Comparison of ENCODE assay signal across 8 mouse cellular contexts in genomic region chr11:119086144-119086971, GRCm38 (mm10). TPM values are rescaled to one million over a fixed set of nuclear protein-coding genes. Genes with fewer than 3 reads are reported as not detected.
DNase-seq lines count a peak whose midpoint lies in the region; ATAC-seq and TF ChIP-seq lines count a peak whose summit lies in the region.

Gene Cbx4 (minus strand): TSS chr11:119086221.

- H3K27ac ChIP-seq in embryonic facial prominence, embryonic 11.5 days (replicated peaks; ENCODE audit: low read depth, low read length) = peak within 1 kb of the TSS; percentile 97
- peak within 1 kb of the TSS; percentile 84 for H3K27ac ChIP-seq in heart, adult 2 months
- peak within 1 kb of the TSS; percentile 98 for H3K27ac ChIP-seq in limb, embryonic 13.5 days
- H3K27ac ChIP-seq in midbrain, embryonic 15.5 days = peak within 1 kb of the TSS; percentile 100

- TF ChIP-seq POLR2A in heart, adult 2 months (IDR thresholded peaks at IDR 0.05; ENCODE audit: insufficient read depth, low read depth, low read length) = peak; percentile 67; the same call in 1 of the 2 replicates

- no peaks in the 10 kb centered on the region for H3K79me2 ChIP-seq in heart, adult 2 months (replicated peaks; ENCODE audit: control insufficient read depth, insufficient read depth, low read length)

- WGBS in embryonic facial prominence, embryonic 11.5 days = under 1% methylated on average over 57 of the region's 67 CpGs
- 2% methylated on average over 60 of the region's 67 CpGs for WGBS in heart, adult 2 months
- 1% methylated on average over 62 of the region's 67 CpGs for WGBS in limb, embryonic 13.5 days
- under 1% methylated on average over 65 of the region's 67 CpGs for WGBS in midbrain, embryonic 15.5 days

- TF ChIP-seq EP300 in heart, adult 2 months (IDR thresholded peaks at IDR 0.05; ENCODE audit: insufficient read depth, low read depth, low read length) = no peak

- no peaks in the 10 kb centered on the region for H3K9me3 ChIP-seq in embryonic facial prominence, embryonic 11.5 days (replicated peaks; ENCODE audit: control insufficient read depth, low read length)
- H3K9me3 ChIP-seq in limb, embryonic 13.5 days = no peaks in the 10 kb centered on the region
- H3K9me3 ChIP-seq in midbrain, embryonic 15.5 days = no peaks in the 10 kb centered on the region

- peak within 1 kb of the TSS; percentile 84 for H3K4me3 ChIP-seq in embryonic facial prominence, embryonic 11.5 days (ENCODE audit: low read depth, low read length)
- peak within 1 kb of the TSS; percentile 50 for H3K4me3 ChIP-seq in heart, adult 2 months
- peak within 1 kb of the TSS; percentile 89 for H3K4me3 ChIP-seq in limb, embryonic 13.5 days
- H3K4me3 ChIP-seq in midbrain, embryonic 15.5 days = peak within 1 kb of the TSS; percentile 69

- intact Hi-C loops in heart, adult 2 months (cut with DNase I) = no loop called here

- peak; percentile 68 for TF ChIP-seq CTCF in heart, adult 2 months (IDR thresholded peaks at IDR 0.05)

- H3K36me3 ChIP-seq in embryonic facial prominence, embryonic 11.5 days (replicated peaks; ENCODE audit: control insufficient read depth, insufficient read depth, low read depth, low read length) = no peaks in the 10 kb centered on the region; the same call in 1 of the 2 replicates
- H3K36me3 ChIP-seq in heart, adult 2 months (ENCODE audit: control insufficient read depth, insufficient read depth, low read length) = no peaks in the 10 kb centered on the region
- peaks cover 11% of the 10 kb centered on the region for H3K36me3 ChIP-seq in limb, embryonic 13.5 days
- peaks cover 3% of the 10 kb centered on the region; the same call in 1 of the 2 replicates for H3K36me3 ChIP-seq in midbrain, embryonic 15.5 days (replicated peaks)

- ATAC-seq in embryonic facial prominence, embryonic 11.5 days (replicated peaks; ENCODE audit: insufficient number of reproducible peaks, low FRiP score, low TSS enrichment, low read depth) = peak; percentile 80
- peak; percentile 86 for ATAC-seq in limb, embryonic 13.5 days (ENCODE audit: low FRiP score, low read depth)
- ATAC-seq in midbrain, embryonic 15.5 days (replicated peaks) = peak; percentile 88

- DNase-seq in 3134 (ENCODE audit: extremely low read depth, insufficient read length, low spot score) = peak; percentile 98
- DNase-seq in adrenal gland, postnatal 14 days = peak; percentile 98
- peak; percentile 97 for DNase-seq in embryonic facial prominence, embryonic 11.5 days (ENCODE audit: low spot score)
- DNase-seq in heart, adult 2 months = peak; percentile 92 to 96
- DNase-seq in kidney, adult 8-10 months = peak; percentile 88 to 93
- DNase-seq in spleen, postnatal 14 days (ENCODE audit: low spot score in 2 of 2) = peak; percentile 70 to 80

- peaks cover 40% of the 10 kb centered on the region for H3K4me1 ChIP-seq in embryonic facial prominence, embryonic 11.5 days (ENCODE audit: control insufficient read depth, insufficient read depth, low read length)
- peaks cover 8% of the 10 kb centered on the region for H3K4me1 ChIP-seq in heart, adult 2 months (ENCODE audit: control insufficient read depth, insufficient read depth, low read length)
- peaks cover 77% of the 10 kb centered on the region for H3K4me1 ChIP-seq in limb, embryonic 13.5 days
- peaks cover 77% of the 10 kb centered on the region for H3K4me1 ChIP-seq in midbrain, embryonic 15.5 days

- H3K27me3 ChIP-seq in embryonic facial prominence, embryonic 11.5 days (ENCODE audit: control insufficient read depth, insufficient read depth, low read length) = peaks cover 63% of the 10 kb centered on the region
- peaks cover 15% of the 10 kb centered on the region for H3K27me3 ChIP-seq in heart, adult 2 months (ENCODE audit: control insufficient read depth, insufficient read depth, low read length)
- peaks cover 58% of the 10 kb centered on the region for H3K27me3 ChIP-seq in limb, embryonic 13.5 days
- peaks cover 37% of the 10 kb centered on the region for H3K27me3 ChIP-seq in midbrain, embryonic 15.5 days (replicated peaks)

- H3K4me2 ChIP-seq in embryonic facial prominence, embryonic 11.5 days (ENCODE audit: low read depth, low read length) = peak within 1 kb of the TSS; percentile 73
- peak within 1 kb of the TSS; percentile 92 for H3K4me2 ChIP-seq in limb, embryonic 13.5 days (replicated peaks)
- peak within 1 kb of the TSS; percentile 94 for H3K4me2 ChIP-seq in midbrain, embryonic 15.5 days

- H3K9ac ChIP-seq in embryonic facial prominence, embryonic 11.5 days (replicated peaks; ENCODE audit: low read length) = peak within 1 kb of the TSS; percentile 90
- H3K9ac ChIP-seq in heart, adult 2 months (ENCODE audit: low read depth, low read length) = peak within 1 kb of the TSS; percentile 97
- H3K9ac ChIP-seq in limb, embryonic 13.5 days = peak within 1 kb of the TSS; percentile 97
- peak within 1 kb of the TSS; percentile 97 for H3K9ac ChIP-seq in midbrain, embryonic 15.5 days

RNA-seq across cellular contexts. Expression of gene Cbx4, which starts in this region (rescaled TPM):
- total RNA-seq in adrenal gland, postnatal 14 days (2021) = 105 and 156 TPM in 2 replicates
- polyA plus RNA-seq in embryonic facial prominence, embryonic 11.5 days (2014; fragmentation: Nextera tagmentation; extraction: Ambion mirVana) = 4.4 and 4.8 TPM in 2 replicates
- total RNA-seq in heart, adult 2 months (2021) = 10 to 100 TPM in 1 of 2 experiments, 1 to 10 TPM in 1; 8.1 to 12.3 TPM
- polyA plus RNA-seq in heart, adult 2 months (2012; rRNA removed) = 4.7 and 5.4 TPM in 2 replicates
- 10.7 and 11.3 TPM in 2 replicates for polyA plus RNA-seq in limb, embryonic 13.5 days (2015; fragmentation: Nextera tagmentation; extraction: Ambion mirVana)
- 23.7 and 24.7 TPM in 2 replicates for polyA plus RNA-seq in midbrain, embryonic 15.5 days (2015; fragmentation: Nextera tagmentation; extraction: Ambion mirVana)

Comparison
In these comparisons a context has a peak if more than half of its experiments do, and no peak if none do; other contexts are left out.
1. Peak in every context shown above with its lines: DNase-seq, ATAC-seq, H3K4me3 ChIP-seq and H3K27ac ChIP-seq.